Mouse (Mus musculus): ENCODE measurements at regions not wholly inside any gene's neighbourhood (a gene's known extent, or its start where the extent isn't known, plus 50 kb on each side); places are given as distances from the start of the nearest gene placed in this dataset.

- TF ChIP-seq CTCF (IDR thresholded peaks at IDR 0.05; ENCODE audit: borderline replicate concordance, insufficient read depth, low read depth, low read length), result no peak
- TF ChIP-seq POLR2A (IDR thresholded peaks at IDR 0.05; ENCODE audit: borderline replicate concordance, insufficient read depth, low read length), result no peak
These were observed 188.8 kb upstream of the Kif2a start for GRCm38 (mm10) chr13:107210676-107211075.

Measured in cerebellum, adult 2 months (tissue).